Mouse (Mus musculus) forebrain, embryonic 14.5 days (tissue): ENCODE measurements at regions not wholly inside any gene's neighbourhood (a gene's known extent, or its start where the extent isn't known, plus 50 kb on each side); places are given as distances from the start of the nearest gene placed in this dataset.

Source experiments
- ATAC-seq: fragments of 200-750 bp; cut with Nextera tagmentation; 2 replicates; pipeline ENCODE4 v1.8.0; 2017; ENCODE audit warnings: mild to moderate bottlenecking, moderate library complexity
- DNase-seq: peaks from one replicate; pipeline ENCODE4 v3.0.0-alpha.2; 2015; ENCODE audit warnings: low spot score
- H3K27ac ChIP-seq: fragments of 300-500 bp; sonication (generic); 2 replicates; pipeline ENCODE4 v1.5.1; 2014; ENCODE audit warnings: low read depth, mild to moderate bottlenecking, control low read depth, low read length, moderate library complexity
- H3K27me3 ChIP-seq: fragments of 300-500 bp; sonication (generic); replicated peaks from 2 replicates; pipeline ENCODE4 v1.6.1; 2014; ENCODE audit warnings: low read length, control low read depth, mixed read lengths; ENCODE audit not compliant: control insufficient read depth, insufficient read depth
- H3K36me3 ChIP-seq: fragments of 300-500 bp; sonication (generic); 2 replicates; pipeline ENCODE4 v1.6.1; 2014; ENCODE audit warnings: low read length, control low read depth; ENCODE audit not compliant: control insufficient read depth, insufficient read depth
- H3K4me1 ChIP-seq: fragments of 300-500 bp; sonication (generic); 2 replicates; pipeline ENCODE4 v1.6.1; 2014; ENCODE audit warnings: antibody characterized with exemption, low read length, control low read depth; ENCODE audit not compliant: control insufficient read depth, insufficient read depth
- H3K4me2 ChIP-seq: fragments of 300-500 bp; sonication (generic); 2 replicates; pipeline ENCODE4 v1.6.1; 2014; ENCODE audit warnings: mild to moderate bottlenecking, control low read depth, low read length
- H3K4me3 ChIP-seq: fragments of 300-500 bp; sonication (generic); 2 replicates; pipeline ENCODE4 v1.5.1; 2014; ENCODE audit warnings: low read depth, low read length, control low read depth
- H3K9ac ChIP-seq: fragments of 300-500 bp; sonication (generic); 2 replicates; pipeline ENCODE4 v1.6.1; 2014; ENCODE audit warnings: mild to moderate bottlenecking, low read length, control low read depth, moderate library complexity
- H3K9me3 ChIP-seq: fragments of 300-500 bp; sonication (generic); replicated peaks from 2 replicates; pipeline ENCODE4 v1.6.1; 2016; ENCODE audit warnings: low read length, control low read depth, mixed read lengths; ENCODE audit not compliant: control insufficient read depth
- WGBS: fragments of 180-500 bp; shearing (Covaris S2); extraction: QIAGEN DNeasy Blood & Tissue Kit; methylation state at CpG from one replicate; pipeline ENCODE4 v1.1.7; 2014; 5-methylcytosine and 5-hydroxymethylcytosine counted together

GRCm38 (mm10) chr15:62752686-62753085, 1092.3 kb downstream of the Gsdmc2 start:
- no peak for ATAC-seq
- Histone ChIP-seq H3K9me3 (no peaks in the 10 kb centered on the region), H3K4me1 (no peaks in the 10 kb centered on the region), H3K4me3 (no peak overlapping the region), H3K4me2 (no peak overlapping the region), H3K27ac (no peak overlapping the region), H3K9ac (no peak overlapping the region), H3K27me3 (no peaks in the 10 kb centered on the region), H3K36me3 (no peaks in the 10 kb centered on the region)
- WGBS = 92% methylated on average over 2 of the region's 2 CpGs
- no peak for DNase-seq

- no peak for DNase-seq
- H3K4me1 ChIP-seq = no peaks in the 10 kb centered on the region
- no peak for ATAC-seq
- no peaks in the 10 kb centered on the region for H3K36me3 ChIP-seq
- 92% methylated on average over 3 of the region's 3 CpGs for WGBS
- H3K9me3 ChIP-seq = no peaks in the 10 kb centered on the region
- H3K4me3 ChIP-seq = no peak overlapping the region
- no peak overlapping the region for H3K27ac ChIP-seq
- no peak overlapping the region for H3K9ac ChIP-seq
- H3K4me2 ChIP-seq = no peak overlapping the region
- no peaks in the 10 kb centered on the region for H3K27me3 ChIP-seq
These were observed 1101.1 kb downstream of the Gsdmc2 start for GRCm38 (mm10) chr15:62743879-62744278.

- Histone ChIP-seq H3K4me3 (no peak overlapping the region), H3K36me3 (no peaks in the 10 kb centered on the region), H3K9ac (no peak overlapping the region), H3K27ac (no peak overlapping the region), H3K4me1 (no peaks in the 10 kb centered on the region), H3K27me3 (no peaks in the 10 kb centered on the region), H3K9me3 (no peaks in the 10 kb centered on the region), H3K4me2 (no peak overlapping the region)
- ATAC-seq = peak; percentile 55
- peak; percentile 53 for DNase-seq
- WGBS = 10% methylated on average over 2 of the region's 2 CpGs
These were observed 1104.2 kb downstream of the Gsdmc2 start for GRCm38 (mm10) chr15:62740746-62741145.

- no peak overlapping the region for H3K4me3 ChIP-seq
These were observed 1109.6 kb downstream of the Gsdmc2 start for GRCm38 (mm10) chr15:62735334-62735733.

GRCm38 (mm10) chr15:62734900-62735299, 1110.1 kb downstream of the Gsdmc2 start:
- H3K4me2 ChIP-seq = no peak overlapping the region
- no peaks in the 10 kb centered on the region for H3K27me3 ChIP-seq
- H3K27ac ChIP-seq = no peak overlapping the region
- DNase-seq = no peak
- no peak overlapping the region for H3K4me3 ChIP-seq
- no peak overlapping the region for H3K9ac ChIP-seq
- H3K36me3 ChIP-seq = no peaks in the 10 kb centered on the region
- 81% methylated on average over 3 of the region's 3 CpGs for WGBS
- H3K9me3 ChIP-seq = no peaks in the 10 kb centered on the region
- no peak for ATAC-seq
- no peaks in the 10 kb centered on the region for H3K4me1 ChIP-seq

More at GRCm38 (mm10) chr15:62735334-62735733, 1109.6 kb downstream of the Gsdmc2 start:
- no peak overlapping the region for H3K27ac ChIP-seq
- DNase-seq = no peak
- H3K36me3 ChIP-seq = no peaks in the 10 kb centered on the region
- H3K9me3 ChIP-seq = no peaks in the 10 kb centered on the region
- no peak overlapping the region for H3K4me2 ChIP-seq
- H3K4me1 ChIP-seq = no peaks in the 10 kb centered on the region
- no peaks in the 10 kb centered on the region for H3K27me3 ChIP-seq
- no peak overlapping the region for H3K9ac ChIP-seq
- ATAC-seq = no peak
- 86% methylated on average over 1 of the region's 1 CpGs for WGBS

- no peak for ATAC-seq
- WGBS = 87% methylated on average over 3 of the region's 3 CpGs
- H3K27me3 ChIP-seq = no peaks in the 10 kb centered on the region
These were observed 1114.5 kb downstream of the Gsdmc2 start for GRCm38 (mm10) chr15:62730524-62730923.

GRCm38 (mm10) chr15:62714265-62714664, 1130.7 kb downstream of the Gsdmc2 start:
- Histone ChIP-seq H3K36me3 (no peaks in the 10 kb centered on the region), H3K27ac (no peak overlapping the region), H3K4me3 (no peak overlapping the region), H3K4me1 (0 out of 2 replicates have a peak, but pooled peaks cover 6% of the 10 kb centered on the region), H3K4me2 (no peak overlapping the region), H3K9me3 (no peaks in the 10 kb centered on the region), H3K9ac (no peak overlapping the region), H3K27me3 (no peaks in the 10 kb centered on the region)
- 31% methylated on average over 3 of the region's 3 CpGs for WGBS
- ATAC-seq (no peak), DNase-seq (no peak)

More at GRCm38 (mm10) chr15:62730524-62730923, 1114.5 kb downstream of the Gsdmc2 start:
- Histone ChIP-seq H3K27ac (no peak overlapping the region), H3K4me1 (no peaks in the 10 kb centered on the region), H3K9me3 (no peaks in the 10 kb centered on the region), H3K36me3 (no peaks in the 10 kb centered on the region), H3K4me2 (no peak overlapping the region), H3K4me3 (no peak overlapping the region), H3K9ac (no peak overlapping the region)
- DNase-seq = no peak

- Histone ChIP-seq H3K4me2 (no peak overlapping the region), H3K27ac (no peak overlapping the region), H3K27me3 (no peaks in the 10 kb centered on the region), H3K4me3 (no peak overlapping the region), H3K36me3 (no peaks in the 10 kb centered on the region), H3K9ac (no peak overlapping the region), H3K9me3 (no peaks in the 10 kb centered on the region), H3K4me1 (0 out of 2 replicates have a peak, but pooled peaks cover 6% of the 10 kb centered on the region)
- DNase-seq (no peak), ATAC-seq (no peak)
- 90% methylated on average over 9 of the region's 9 CpGs for WGBS
These were observed 1132.3 kb downstream of the Gsdmc2 start for GRCm38 (mm10) chr15:62712543-62713131.

GRCm38 (mm10) chr15:62712060-62712542, 1132.9 kb downstream of the Gsdmc2 start:
- no peak overlapping the region for H3K9ac ChIP-seq
- 82% methylated on average over 3 of the region's 3 CpGs for WGBS
- ATAC-seq (no peak), DNase-seq (no peak)
- H3K36me3 ChIP-seq = no peaks in the 10 kb centered on the region
- 0 out of 2 replicates have a peak, but pooled peaks cover 6% of the 10 kb centered on the region for H3K4me1 ChIP-seq
- no peak overlapping the region for H3K4me2 ChIP-seq
- H3K27me3 ChIP-seq = no peaks in the 10 kb centered on the region
- H3K9me3 ChIP-seq = no peaks in the 10 kb centered on the region
- no peak overlapping the region for H3K4me3 ChIP-seq
- no peak overlapping the region for H3K27ac ChIP-seq
